In the genomic region with DNA sequence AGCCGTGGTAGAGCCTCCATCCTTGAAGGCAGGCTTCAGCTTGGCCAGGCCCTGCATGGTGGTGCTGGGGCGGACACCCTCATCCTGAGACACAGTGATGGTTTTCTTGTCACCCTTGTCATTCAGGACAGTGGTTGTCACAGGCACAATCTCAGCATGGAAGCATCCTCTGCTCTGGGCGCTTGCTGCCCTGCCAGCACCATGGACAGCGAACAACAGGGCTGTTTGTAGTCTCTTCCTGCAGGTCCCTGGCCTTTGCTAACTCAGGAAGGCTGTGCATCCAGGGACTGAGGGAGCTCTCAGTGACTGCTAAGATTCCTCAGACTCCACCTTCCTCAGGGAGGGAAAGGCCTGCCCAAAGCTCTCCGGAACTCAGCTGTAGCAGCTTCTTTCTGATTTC, we compare ENCODE assay signal across 8 mouse cellular contexts. TPM values are rescaled to one million over a fixed set of nuclear protein-coding genes. Genes with fewer than 3 reads are reported as not detected.
DNase-seq lines count a peak whose midpoint lies in the region; ATAC-seq lines count a peak whose summit lies in the region.

No protein-coding gene starts in this region.

- no peak for ATAC-seq in embryonic facial prominence, embryonic 14.5 days (ENCODE audit: low read depth)

- H3K36me3 ChIP-seq in embryonic facial prominence, embryonic 14.5 days (ENCODE audit: control insufficient read depth, insufficient read depth, low read length): no peaks in the 10 kb centered on the region

- WGBS in embryonic facial prominence, embryonic 14.5 days: 16% methylated on average over 5 of the region's 5 CpGs

- peak; percentile 25 to 43 for DNase-seq in layer of hippocampus, postnatal 10 days (ENCODE audit: low spot score in 2 of 2)
- DNase-seq in layer of hippocampus, postnatal 14 days (ENCODE audit: low spot score in 2 of 2): no peak
- peak; percentile 58 for DNase-seq in adipocyte (ENCODE audit: low spot score)
- DNase-seq in embryonic facial prominence, embryonic 14.5 days (ENCODE audit: low spot score): peak; percentile 86
- peak; percentile 82 for DNase-seq in mesoderm, embryonic 11.5 days (ENCODE audit: low read depth, low spot score)
- DNase-seq in frontal cortex, postnatal 25 days (ENCODE audit: low spot score in 2 of 2): no peak
- DNase-seq in left cerebral cortex, adult 8-10 months (ENCODE audit: low spot score in 2 of 2): no peak
- no peak for DNase-seq in layer of hippocampus, postnatal 36 days

- H3K27me3 ChIP-seq in embryonic facial prominence, embryonic 14.5 days (replicated peaks; ENCODE audit: control insufficient read depth, insufficient read depth, low read length): no peaks in the 10 kb centered on the region

- H3K9me3 ChIP-seq in embryonic facial prominence, embryonic 14.5 days (ENCODE audit: control insufficient read depth, low read length): no peaks in the 10 kb centered on the region

- H3K4me2 ChIP-seq in embryonic facial prominence, embryonic 14.5 days (ENCODE audit: low read depth, low read length): no peak overlapping the region

- H3K9ac ChIP-seq in embryonic facial prominence, embryonic 14.5 days (ENCODE audit: low read depth, low read length): no peak overlapping the region

- no peak overlapping the region for H3K4me3 ChIP-seq in embryonic facial prominence, embryonic 14.5 days (ENCODE audit: low read depth, low read length)

- H3K4me1 ChIP-seq in embryonic facial prominence, embryonic 14.5 days (ENCODE audit: control insufficient read depth, insufficient read depth, low read length): no peaks in the 10 kb centered on the region

- no peak overlapping the region for H3K27ac ChIP-seq in embryonic facial prominence, embryonic 14.5 days (replicated peaks; ENCODE audit: low read depth, low read length)

RNA-seq across cellular contexts. Expression of a gene that starts 7.3 kb away (rescaled TPM):
- total RNA-seq in layer of hippocampus, postnatal 10 days (2021): 1 to 10 TPM; 2.1 to 2.5 TPM
- 1 to 10 TPM; 1.2 to 1.3 TPM for total RNA-seq in layer of hippocampus, postnatal 14 days (2021)
- polyA plus RNA-seq in embryonic facial prominence, embryonic 14.5 days (2014; fragmentation: Nextera tagmentation; extraction: Ambion mirVana): 1.9 and 2.6 TPM in 2 replicates
- total RNA-seq in left cerebral cortex, adult 8-10 months (2022): 1 to 10 TPM; 1.0 to 2.5 (median 2.0) TPM
- 1 to 10 TPM; 1.2 to 1.7 TPM for total RNA-seq in layer of hippocampus, postnatal 36 days (2021)

RNA-seq across cellular contexts. Expression of a gene that starts 9.4 kb away (rescaled TPM):
- total RNA-seq in layer of hippocampus, postnatal 10 days (2021): not detected
- total RNA-seq in layer of hippocampus, postnatal 14 days (2021): not detected
- not detected in 2 replicates for polyA plus RNA-seq in embryonic facial prominence, embryonic 14.5 days (2014; fragmentation: Nextera tagmentation; extraction: Ambion mirVana)
- total RNA-seq in left cerebral cortex, adult 8-10 months (2022): not detected
- not detected for total RNA-seq in layer of hippocampus, postnatal 36 days (2021)

RNA-seq across cellular contexts. Expression of a gene that starts 47.3 kb away (rescaled TPM):
- total RNA-seq in layer of hippocampus, postnatal 10 days (2021): 1 to 10 TPM; 1.8 to 2.7 TPM
- 1 to 10 TPM; 1.3 to 3.8 TPM for total RNA-seq in layer of hippocampus, postnatal 14 days (2021)
- 1.3 and 1.8 TPM in 2 replicates for polyA plus RNA-seq in embryonic facial prominence, embryonic 14.5 days (2014; fragmentation: Nextera tagmentation; extraction: Ambion mirVana)
- 1 to 10 TPM; 1.7 to 8.5 (median 2.7) TPM for total RNA-seq in left cerebral cortex, adult 8-10 months (2022)
- 1 to 10 TPM; 4.3 to 4.4 TPM for total RNA-seq in layer of hippocampus, postnatal 36 days (2021)

RNA-seq across cellular contexts. Expression of a gene that starts 56.3 kb away (rescaled TPM):
- total RNA-seq in layer of hippocampus, postnatal 10 days (2021): 10 to 100 TPM; 10.8 to 12.1 TPM
- total RNA-seq in layer of hippocampus, postnatal 14 days (2021): 10 to 100 TPM; 11.4 to 11.9 TPM
- polyA plus RNA-seq in embryonic facial prominence, embryonic 14.5 days (2014; fragmentation: Nextera tagmentation; extraction: Ambion mirVana): 43.5 and 45.2 TPM in 2 replicates
- total RNA-seq in left cerebral cortex, adult 8-10 months (2022): 10 to 100 TPM; 13.4 to 15.3 (median 14.4) TPM
- total RNA-seq in layer of hippocampus, postnatal 36 days (2021): 1 to 10 TPM; 8.3 to 8.4 TPM

RNA-seq across cellular contexts. Expression of a gene that starts 59.3 kb away (rescaled TPM):
- total RNA-seq in layer of hippocampus, postnatal 10 days (2021): not detected
- under 1 TPM in 1 of 2 experiments, not detected in 1; 0.24 TPM for total RNA-seq in layer of hippocampus, postnatal 14 days (2021)
- polyA plus RNA-seq in embryonic facial prominence, embryonic 14.5 days (2014; fragmentation: Nextera tagmentation; extraction: Ambion mirVana): not detected in 2 replicates
- under 1 TPM in 1 of 4 experiments, not detected in 3; 0.21 TPM for total RNA-seq in left cerebral cortex, adult 8-10 months (2022)
- total RNA-seq in layer of hippocampus, postnatal 36 days (2021): under 1 TPM; 0.20 to 0.23 TPM

Comparison
In these comparisons a context has a peak if more than half of its experiments do, and no peak if none do; other contexts are left out.
1. DNase-seq: peak in layer of hippocampus, postnatal 10 days (2 of 2), adipocyte (single experiment), embryonic facial prominence, embryonic 14.5 days (single experiment) and mesoderm, embryonic 11.5 days (single experiment); none in layer of hippocampus, postnatal 14 days (0 of 2), frontal cortex, postnatal 25 days (0 of 2), left cerebral cortex, adult 8-10 months (0 of 2) and layer of hippocampus, postnatal 36 days (0 of 2).